Mouse (Mus musculus) cerebral cortex, adult 2 months (tissue): Measurements from ENCODE around the gene Fut7.

Experiments
- WGBS: fragments of 180-500 bp; shearing (Covaris S2); methylation state at CpG from one replicate; pipeline ENCODE4 v1.1.7; 2018; 5-methylcytosine and 5-hydroxymethylcytosine counted together

Gene Fut7

DNA sequence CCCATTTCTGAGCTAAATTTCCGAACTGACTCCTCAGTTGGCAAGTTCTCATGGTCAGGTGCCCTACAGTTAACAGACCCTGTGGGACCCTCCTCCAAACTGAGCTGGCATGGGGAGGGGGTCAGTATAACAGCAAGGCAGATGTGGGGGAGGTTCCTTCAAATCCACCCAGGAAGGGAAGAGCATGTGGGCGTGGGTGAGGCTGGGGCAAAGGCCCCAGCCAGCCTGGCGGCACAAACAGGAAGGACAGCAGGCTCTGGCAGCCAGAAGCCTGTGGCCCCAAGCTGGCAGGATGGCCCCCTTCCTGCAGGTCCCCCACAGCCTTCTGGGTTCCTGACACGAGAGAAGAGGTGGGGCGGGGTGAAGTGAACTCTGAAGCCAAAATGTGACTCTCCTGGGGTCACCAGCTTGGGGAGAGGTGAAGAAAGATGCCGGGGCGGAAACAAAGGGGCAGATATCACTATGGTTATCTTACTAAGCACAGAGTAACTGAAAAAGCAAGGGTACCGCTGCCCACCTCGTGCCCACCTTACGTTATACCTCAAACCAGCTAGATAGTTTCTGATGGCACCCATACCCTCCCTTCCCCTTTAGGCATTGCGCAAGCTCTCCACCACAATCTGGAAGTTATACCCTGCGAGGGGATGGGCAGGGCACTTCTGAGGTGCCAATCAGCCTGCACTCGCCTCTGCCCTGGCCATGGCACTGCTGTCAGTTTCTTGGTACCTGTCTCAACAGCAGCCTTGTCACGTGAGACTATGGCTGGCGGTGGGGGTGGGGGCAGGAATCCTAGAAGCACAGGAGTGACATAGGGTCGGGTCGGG, at the start of gene Fut7:
Gene Fut7 (plus strand): TSS at position 681 of the 824 bp plus-strand sequence.
- 71% methylated on average over 17 of the region's 17 CpGs for WGBS

DNA sequence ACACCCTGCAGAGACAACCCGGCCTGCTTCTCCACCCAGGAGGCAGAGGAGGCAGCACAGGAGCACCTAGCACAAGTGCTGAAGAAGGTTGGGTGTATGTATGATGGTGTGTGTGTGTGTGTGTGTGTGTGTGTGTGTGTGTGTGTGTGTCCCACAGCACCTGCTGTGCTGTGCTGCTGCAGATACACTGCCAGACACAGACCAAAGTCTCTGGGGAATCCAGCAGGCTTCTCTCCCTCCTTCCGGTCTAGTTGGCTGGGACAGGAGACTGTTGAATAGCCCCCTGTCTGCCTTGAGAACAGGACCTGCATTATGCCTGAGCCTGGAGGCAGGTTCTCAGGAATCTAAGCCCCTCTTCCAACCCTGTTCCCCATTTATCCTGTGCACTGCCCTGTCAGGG, 49.6 kb upstream of the Fut7 start:
- WGBS = 43% methylated on average over 2 of the region's 2 CpGs

DNA sequence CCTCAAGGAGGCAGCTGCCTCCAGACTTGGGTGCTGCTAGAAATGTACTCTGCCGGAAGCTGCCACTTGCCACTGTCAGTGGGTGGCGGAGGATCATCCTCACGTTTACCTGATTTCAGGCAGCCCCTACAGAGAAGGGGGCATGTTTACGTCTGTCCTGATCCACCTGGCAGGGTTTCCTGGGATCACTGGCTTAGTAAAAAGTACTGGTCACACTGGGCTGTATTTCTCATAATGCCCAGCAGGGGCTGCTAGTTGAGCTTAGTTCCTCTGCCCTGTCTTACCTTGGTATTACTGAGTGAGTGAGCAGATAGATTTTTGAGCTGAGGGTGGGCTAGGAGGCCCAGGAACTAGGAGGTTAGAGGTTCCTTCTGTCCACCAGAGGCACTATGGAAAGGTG, 46.5 kb upstream of the Fut7 start:
- 59% methylated on average over 4 of the region's 4 CpGs for WGBS

DNA sequence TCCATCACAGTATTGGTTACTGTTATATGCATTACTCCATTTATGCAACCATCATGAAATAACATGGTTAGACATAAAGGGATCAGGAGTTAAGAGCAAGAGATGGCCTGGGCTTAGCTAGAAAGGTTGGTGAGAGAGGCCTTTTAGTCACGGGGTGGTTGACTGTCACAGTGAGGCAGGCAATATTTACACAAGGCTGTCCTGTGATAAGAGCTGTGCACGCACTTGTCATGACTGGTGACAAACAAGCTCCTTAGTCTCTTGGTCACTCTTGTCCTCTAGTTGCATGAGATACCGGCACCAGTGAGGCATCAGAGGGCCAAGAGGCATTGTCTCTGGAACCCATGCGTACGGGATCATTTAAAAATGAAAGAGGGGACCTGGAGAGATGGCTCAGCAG, 38.6 kb upstream of the Fut7 start:
- 95% methylated on average over 5 of the region's 5 CpGs for WGBS

DNA sequence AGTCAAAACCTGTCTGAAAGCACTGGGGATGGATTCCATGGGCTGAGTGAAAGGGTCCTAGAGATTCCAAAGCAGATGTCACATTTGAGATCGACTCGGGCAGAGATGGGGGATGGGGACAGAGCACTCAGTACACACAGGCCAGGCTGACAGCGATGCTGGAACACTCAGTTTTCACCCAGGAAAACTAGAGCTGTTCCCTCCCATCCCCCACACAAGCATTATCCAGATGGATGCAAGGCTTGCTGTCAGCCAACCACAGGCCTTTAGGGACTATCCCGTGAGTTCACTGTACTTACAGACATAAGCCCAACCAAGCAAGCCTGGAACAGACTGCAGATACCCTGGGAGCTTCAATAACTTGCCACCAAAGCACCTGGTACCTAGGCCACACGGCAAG, 31.8 kb upstream of the Fut7 start:
- 84% methylated on average over 5 of the region's 5 CpGs for WGBS

DNA sequence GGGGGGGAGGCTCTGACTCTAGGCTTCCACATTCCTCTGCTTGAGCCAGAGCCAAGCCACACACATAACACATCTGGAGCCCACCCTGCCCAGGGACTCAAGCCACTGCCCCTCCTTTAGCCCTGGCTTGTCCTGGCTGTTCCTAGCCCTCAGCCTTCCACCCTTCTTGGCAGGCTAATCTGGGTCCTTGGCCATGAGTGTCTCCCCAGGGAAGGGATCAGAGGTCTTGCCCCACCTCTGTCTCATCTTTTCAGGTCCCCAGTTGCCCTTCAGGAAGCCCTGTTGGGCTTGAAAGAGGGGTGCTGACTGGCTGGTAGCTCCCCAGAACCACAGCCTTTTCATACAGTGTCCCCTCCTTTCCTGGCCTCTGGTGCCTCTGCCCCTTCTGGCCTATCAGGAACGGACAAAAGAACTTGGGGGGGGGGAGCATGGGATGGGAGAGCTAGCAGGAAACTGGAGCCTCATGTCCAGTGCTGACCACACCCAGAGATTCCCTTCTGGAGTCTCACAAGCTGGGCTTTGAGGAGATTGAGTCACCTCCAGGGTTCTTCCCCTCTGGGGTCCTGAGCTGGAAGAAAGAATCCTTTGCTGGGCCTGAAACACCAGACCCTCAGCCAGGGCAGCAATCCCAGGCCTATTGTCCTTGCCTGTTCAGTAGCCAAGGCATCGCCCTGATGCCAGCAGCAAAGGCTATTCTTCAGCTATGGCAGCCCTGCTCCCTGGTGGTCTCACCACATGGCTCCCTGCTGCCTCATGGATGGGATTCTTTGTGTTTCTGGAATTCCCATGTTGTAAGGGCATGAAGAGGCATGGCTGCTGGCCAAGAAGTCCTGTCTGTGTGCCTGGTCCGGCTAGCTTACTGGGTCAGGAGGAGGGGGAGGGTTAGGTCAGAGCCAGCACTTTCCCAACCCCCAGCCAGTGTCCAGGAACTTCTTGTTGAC, 28.5 kb upstream of the Fut7 start:
- WGBS = 52% methylated on average over 3 of the region's 3 CpGs

DNA sequence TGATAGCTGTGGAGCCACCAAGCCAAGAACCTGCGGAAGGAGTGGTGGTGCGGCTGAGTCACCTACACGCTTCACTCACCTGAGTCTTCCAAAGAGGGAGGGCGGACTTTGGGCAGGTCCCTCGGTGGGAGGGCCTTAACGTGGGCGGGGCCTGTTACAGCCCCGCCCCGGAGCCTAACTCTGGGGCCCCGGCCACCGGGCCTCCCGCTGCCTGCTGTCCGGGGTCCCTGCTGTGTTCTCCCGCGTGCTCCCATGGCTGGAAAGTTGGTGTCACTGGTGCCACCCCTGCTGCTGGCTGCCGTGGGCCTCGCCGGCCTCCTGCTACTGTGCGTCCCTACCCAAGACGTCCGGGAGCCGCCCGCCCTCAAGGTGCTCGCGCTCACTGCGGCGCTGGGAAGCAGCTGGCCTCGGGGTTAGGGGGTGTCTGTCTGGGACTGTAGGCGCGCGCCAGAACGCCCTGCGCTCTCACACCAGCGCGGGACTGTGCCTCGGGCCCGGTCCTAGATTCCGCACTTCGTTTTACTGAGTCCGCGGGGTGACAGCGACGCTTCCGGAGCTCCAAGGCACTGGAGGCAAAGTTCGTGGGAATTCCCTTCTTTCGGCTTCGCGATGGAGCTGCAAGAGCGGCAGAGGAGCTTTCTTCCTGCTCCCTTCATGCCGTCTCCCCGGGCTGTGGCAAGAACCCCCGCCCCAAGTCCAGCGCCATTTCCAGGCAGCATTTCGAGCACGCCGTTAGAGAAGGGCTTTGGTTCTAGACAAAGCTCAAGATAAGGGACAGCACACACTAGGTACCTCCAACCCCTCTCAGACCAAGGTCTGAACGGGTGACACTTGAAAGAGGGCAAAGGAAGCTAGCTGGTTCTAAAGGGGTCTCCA, 27.1 kb upstream of the Fut7 start, which contains the start of gene Entpd2:
Gene Entpd2 (plus strand): TSS at position 154 of the 876 bp plus-strand sequence.
- WGBS = 5% methylated on average over 57 of the region's 57 CpGs

DNA sequence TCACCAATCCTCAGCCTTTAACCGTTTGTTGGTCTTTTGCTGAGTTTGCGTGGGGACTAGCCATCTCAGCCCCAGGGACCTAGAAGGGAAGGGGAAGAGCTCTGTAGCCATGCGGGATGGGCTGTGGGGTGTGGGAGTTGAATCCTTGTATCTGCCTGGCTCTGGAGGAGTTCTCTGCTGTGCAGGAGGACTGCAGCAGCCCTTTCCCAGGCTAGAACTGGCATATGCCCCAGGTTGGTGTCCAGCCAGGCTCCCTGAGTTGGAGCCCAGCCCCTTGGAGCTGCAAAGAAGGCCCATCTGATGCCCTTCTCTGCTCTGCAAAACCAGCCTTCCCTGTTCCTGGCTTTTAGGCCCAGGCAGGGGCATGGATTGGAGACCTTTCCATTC, 26.5 kb upstream of the Fut7 start:
- WGBS = 63% methylated on average over 3 of the region's 3 CpGs

DNA sequence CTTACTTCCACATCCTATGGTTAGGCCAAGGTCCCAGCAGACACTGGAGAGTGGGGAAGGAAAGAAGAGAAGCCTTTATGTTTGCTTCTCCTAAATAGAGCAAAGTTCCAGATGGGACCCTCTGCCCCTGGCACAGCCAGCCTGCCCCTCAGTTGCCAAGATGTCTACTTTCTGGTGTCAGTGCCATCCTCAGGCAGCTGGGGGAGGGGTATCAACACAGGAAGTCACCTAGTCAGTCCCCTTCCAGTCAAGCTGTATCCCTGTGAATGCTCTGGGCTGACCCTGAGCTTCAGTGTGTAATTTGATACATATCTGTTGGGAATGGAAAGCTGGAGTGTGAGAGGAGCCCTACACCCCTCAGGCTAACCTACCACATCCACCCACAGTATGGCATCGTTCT, 26.1 kb upstream of the Fut7 start:
- 83% methylated on average over 1 of the region's 1 CpGs for whole genome bisulfite sequencing

DNA sequence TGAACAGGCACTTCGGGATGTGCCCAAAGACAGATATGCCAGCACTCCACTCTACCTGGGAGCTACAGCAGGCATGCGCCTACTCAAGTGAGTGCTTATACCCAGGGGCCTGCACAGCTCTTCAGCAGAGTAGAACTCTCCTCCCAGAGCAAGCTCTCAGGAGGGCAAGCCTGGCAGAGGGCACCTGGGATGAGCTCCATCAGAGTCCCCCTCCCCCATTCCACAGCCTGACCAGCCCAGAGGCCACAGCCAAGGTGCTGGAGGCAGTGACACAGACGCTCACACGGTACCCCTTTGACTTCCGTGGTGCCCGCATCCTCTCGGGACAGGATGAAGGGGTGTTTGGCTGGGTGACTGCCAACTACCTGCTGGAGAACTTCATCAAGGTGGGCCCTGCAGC, 25.0 kb upstream of the Fut7 start:
- WGBS = 94% methylated on average over 7 of the region's 7 CpGs

DNA sequence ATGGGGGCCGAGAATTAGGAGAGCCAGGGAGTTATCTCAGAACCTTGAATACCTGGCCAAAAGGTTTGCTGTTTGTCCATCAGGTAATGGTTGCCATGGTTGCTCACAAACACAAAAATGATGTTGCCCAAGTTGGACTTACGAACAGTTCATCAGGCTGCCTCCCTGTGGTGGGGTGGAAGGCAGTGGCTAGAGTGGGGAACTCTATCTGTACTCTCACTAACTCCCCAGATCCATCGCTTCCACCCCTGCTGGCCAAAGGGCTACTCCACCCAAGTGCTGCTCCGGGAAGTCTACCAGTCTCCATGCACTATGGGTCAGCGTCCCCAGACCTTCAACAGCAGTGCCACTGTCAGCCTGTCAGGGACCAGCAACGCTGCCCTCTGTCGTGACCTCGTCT, 24.0 kb upstream of the Fut7 start, which contains the start of gene Npdc1:
Gene Npdc1 (plus strand): TSS at position 301 of the 400 bp plus-strand sequence.
- WGBS = 87% methylated on average over 8 of the region's 8 CpGs

DNA sequence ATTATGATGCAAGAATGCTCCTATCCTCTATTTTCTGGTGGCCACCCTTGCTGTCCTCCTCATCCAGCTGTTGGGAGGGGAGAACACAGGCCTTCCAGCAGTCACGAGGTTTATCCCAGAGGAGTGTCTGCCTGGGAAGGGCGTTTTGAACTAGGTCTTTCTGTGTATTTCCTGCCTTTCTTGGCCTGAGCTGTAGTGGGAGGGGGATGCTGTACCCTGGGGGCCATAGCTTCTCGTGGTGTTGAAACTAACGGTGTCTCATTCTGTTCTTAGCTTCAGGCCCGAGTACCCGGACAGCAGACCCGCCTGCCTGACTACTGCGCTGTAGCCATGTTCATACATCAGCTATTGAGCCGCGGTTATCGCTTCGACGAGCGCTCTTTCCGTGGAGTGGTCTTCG, 22.8 kb upstream of the Fut7 start:
- 24% methylated on average over 16 of the region's 16 CpGs for WGBS

DNA sequence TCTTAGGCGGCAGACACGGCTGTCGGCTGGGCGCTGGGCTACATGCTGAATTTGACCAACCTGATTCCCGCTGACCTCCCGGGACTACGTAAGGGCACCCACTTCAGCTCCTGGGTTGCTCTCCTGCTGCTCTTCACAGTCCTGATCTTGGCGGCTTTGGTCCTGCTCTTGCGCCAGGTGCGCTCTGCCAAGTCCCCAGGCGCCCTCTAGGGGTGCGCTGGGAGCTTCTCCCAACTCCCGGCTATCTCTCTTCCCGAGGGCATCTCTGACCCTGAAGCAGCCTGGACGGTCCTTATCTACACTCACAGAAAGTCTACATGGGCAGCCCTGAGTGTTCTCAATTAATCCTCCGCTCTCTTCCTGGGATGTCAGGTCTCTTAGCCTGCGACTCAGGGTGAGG, 22.3 kb upstream of the Fut7 start:
- WGBS = 4% methylated on average over 17 of the region's 17 CpGs

DNA sequence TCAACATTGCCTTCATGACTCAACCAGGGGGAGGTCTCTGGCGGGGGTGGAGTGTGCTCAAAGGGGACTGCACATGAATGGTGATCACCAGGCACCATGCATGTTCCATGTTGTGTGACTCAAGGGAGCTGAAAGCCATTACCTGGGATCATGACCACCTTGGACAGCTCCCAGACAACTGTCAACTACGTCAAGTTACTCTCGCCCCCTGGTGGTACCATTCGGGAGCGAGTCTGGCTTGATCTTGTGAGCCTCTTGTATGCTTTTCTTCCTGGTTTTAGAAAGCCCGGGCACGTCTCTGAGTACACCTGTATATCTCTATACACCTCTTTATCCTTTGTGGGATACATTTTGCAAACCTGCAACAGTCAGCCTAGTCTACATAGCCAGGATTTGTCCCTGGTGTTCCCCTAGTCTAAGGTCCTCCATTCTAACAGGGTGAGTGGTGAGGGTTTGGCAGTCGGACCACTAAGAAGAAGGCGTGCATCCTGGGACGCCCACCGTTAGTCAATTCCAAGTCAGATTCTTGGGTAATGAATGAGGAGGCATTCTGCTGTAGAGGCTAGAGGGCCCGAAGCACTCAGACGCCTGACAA, 20.6 kb upstream of the Fut7 start:
- WGBS = 2% methylated on average over 13 of the region's 13 CpGs

DNA sequence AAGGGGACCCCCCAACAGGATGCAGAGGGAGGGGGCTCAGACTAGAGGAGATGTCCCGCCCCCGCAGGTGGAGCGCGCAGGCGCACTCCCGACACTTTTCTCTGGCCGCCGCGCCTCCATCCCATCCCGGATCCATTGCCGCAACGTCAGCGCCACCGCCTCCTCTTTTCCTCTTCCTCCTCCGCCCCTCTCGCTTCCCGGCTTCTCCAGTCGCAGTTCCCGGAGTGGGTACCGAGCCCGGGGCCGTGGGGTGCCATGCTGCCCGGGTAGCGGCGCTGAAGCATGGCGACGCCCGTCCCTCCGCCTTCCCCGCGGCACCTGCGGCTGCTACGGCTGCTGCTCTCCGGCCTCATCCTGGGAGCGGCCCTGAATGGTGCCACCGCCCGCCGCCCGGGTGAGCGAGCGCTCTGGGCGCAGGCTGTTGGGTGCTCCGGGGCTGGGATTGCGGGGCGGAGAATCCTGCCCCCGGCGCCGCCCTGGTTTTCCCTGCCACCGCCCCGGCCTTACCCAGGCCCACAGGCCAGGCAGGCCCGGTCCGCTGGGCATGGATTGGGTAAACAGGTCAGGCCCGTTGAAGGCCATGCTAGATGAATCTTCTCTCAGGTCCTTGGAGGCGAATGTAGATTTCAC, 20.0 kb upstream of the Fut7 start:
- 1% methylated on average over 53 of the region's 54 CpGs for WGBS

DNA sequence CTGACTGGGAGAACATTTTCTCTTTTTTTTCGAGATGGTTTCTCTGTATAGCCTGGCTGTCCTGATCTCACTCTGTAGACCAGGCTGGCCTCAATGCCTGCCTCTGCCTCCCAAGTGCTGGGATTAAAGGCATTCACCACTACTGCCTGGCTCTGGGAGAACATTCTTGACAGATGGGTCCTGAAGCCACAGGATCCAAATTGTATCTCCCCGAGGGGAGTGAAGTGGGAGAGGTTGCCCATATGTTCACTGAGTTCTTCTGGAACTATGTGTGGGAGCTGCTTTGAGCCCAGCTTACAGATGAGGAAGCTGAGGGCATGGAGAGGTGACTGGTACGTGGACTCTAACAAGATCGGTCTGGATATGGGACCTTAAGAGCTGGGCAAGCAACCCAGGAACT, 19.1 kb upstream of the Fut7 start:
- 43% methylated on average over 4 of the region's 4 CpGs for WGBS

DNA sequence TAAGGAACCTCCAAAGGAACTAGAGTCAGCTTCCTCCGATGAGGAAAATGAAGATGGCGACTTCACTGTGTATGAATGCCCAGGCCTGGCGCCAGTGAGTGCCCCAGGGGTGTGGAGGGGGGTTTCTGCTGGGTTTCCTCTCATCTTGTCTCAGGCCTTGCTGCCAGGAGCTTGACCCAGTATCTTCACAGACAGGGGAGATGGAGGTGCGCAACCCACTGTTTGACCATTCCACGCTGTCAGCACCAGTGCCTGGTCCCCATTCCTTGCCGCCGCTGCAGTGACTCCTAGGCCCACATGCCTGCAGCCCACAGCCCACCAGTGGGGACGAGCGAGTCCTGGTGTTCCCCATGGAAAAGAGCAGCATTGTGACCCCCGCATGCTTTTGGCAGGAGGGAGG, 14.2 kb upstream of the Fut7 start:
- 86% methylated on average over 10 of the region's 10 CpGs for WGBS

DNA sequence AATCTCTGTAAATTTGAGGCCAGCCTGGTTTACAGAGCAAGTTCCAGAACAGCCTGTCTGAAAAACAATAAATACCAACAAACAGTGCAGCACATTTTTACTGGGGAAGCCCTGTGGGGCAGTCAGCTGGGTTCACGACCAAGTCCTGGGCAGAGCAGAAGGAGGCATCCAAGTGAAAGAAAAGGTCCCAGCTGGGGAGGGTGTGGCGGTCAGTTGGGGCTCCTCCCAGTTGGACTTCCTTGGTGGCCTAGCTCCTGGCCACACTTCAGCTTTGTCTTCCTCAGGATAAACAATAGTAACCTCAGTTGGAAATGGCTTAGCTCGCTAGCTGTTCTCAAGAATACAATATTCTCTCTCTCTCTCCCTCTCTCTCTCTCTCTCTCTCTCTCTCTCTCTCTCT, 5.6 kb upstream of the Fut7 start:
- 46% methylated on average over 3 of the region's 3 CpGs for WGBS

DNA sequence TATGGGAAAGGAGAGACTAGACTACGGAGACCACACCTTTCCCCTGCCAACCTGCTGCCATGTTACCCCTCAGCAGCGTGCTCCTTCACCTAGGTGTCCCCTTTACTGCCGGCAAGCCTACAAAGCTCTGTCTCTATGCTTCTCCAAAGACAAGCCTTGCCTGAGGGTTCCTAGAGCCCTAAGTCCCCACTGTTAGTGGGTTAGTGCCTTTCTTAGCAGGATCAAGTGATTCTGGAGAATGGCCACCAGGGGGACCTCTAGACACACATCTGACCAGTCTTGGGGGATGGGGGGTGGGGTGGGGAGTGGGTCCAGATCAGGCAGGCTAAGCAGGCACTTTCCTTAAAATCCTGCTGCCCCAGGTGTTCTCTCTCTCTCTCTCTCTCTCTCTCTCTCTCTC, 1.2 kb upstream of the Fut7 start:
- WGBS = 23% methylated on average over 3 of the region's 3 CpGs

DNA sequence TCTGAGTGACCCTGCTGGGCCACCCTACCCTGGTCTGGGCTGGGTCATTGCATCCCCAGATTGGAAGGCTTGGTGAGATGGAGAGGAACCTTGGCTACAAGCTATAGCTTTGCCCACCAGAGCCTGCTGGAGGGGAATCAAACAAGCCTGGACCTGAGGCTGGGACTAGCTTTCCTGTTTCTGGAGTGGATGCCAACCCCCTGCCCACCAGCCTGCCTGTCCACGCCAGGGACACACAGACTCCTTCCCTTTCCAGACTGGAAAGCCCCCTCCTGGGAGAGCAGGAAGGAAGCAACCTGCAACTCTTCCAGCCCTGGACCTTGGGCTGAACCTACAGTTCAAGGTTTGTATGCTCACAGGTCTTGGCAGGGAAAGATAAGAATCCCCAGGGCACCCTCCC, 559 bp downstream of the Fut7 start:
- 78% methylated on average over 1 of the region's 1 CpGs for WGBS

DNA sequence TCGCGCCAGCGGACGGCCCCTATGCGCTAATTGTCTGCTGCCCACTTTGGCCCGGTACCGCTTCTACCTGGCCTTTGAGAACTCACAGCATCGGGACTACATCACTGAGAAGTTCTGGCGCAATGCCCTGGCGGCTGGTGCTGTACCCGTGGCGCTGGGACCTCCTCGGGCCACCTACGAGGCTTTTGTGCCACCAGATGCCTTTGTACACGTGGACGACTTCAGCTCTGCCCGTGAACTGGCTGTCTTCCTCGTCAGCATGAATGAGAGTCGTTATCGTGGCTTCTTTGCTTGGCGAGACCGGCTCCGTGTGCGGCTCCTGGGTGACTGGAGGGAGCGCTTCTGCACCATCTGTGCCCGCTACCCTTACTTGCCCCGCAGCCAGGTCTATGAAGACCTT, 2.4 kb downstream of the Fut7 start:
- WGBS = 63% methylated on average over 27 of the region's 27 CpGs
